In the genomic region with DNA sequence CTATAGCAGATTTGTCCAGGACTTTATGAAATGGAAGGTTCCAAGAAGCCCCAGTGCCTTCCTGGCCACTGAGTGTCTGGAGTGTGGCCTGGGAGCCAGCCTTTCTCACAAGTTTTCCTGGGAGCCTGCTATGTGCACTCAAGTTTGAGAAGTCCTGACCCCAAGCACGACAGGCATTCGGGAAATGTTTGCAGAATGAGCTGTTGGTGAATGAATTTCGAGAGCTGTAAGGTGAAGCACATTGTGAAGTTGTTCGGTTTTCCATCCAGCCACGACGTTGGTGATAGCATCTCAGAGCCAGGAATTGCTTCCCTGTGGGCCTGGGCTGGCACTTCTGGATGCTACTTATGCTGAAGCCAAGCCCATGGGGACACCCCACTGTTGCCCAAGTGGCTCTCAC, we compare ENCODE assay signal across 30 mouse cellular contexts.
DNase-seq lines count a peak whose midpoint lies in the region; ATAC-seq and TF ChIP-seq lines count a peak whose summit lies in the region.
"Had no signal": no experiment of that assay in that cellular context is flagged by ENCODE, and none has a peak within 500 bp of the region (broad histone marks: within the 10 kb centered on the region; RNA-seq: fewer than 3 reads in every experiment).

No protein-coding gene starts in this region.

- H3K4me2 ChIP-seq in lung, postnatal 0 days (replicated peaks; ENCODE audit: low read depth, low read length), result no peak overlapping the region
- H3K4me2 ChIP-seq: embryonic facial prominence, embryonic 12.5 days; heart, embryonic 11.5 days; hindbrain, embryonic 13.5 days; limb, embryonic 12.5 days; liver, embryonic 15.5 days had no signal

- no peaks in the 10 kb centered on the region for H3K27me3 ChIP-seq in lung, postnatal 0 days (replicated peaks; ENCODE audit: insufficient read depth, low read length)
- H3K27me3 ChIP-seq: embryonic facial prominence, embryonic 12.5 days; hindbrain, embryonic 13.5 days; limb, embryonic 12.5 days; liver, embryonic 15.5 days had no signal

- 28% methylated on average over 6 of the region's 6 CpGs for WGBS in lung, postnatal 0 days

- no peaks in the 10 kb centered on the region for H3K9me3 ChIP-seq in lung, postnatal 0 days (ENCODE audit: low read length)
- H3K9me3 ChIP-seq: embryonic facial prominence, embryonic 12.5 days; hindbrain, embryonic 13.5 days; limb, embryonic 12.5 days; liver, embryonic 15.5 days; midbrain, embryonic 10.5 days had no signal

- TF ChIP-seq CTCF in lung, postnatal 0 days (IDR thresholded peaks at IDR 0.05), result no peak

- H3K9ac ChIP-seq in lung, postnatal 0 days (replicated peaks; ENCODE audit: low read depth), result no peak overlapping the region
- H3K9ac ChIP-seq: embryonic facial prominence, embryonic 12.5 days; hindbrain, embryonic 13.5 days; limb, embryonic 12.5 days; liver, embryonic 15.5 days had no signal

- peaks cover 9% of the 10 kb centered on the region; the same call in 1 of the 2 replicates for H3K4me1 ChIP-seq in lung, postnatal 0 days (ENCODE audit: insufficient read depth, low read depth, low read length)
- H3K4me1 ChIP-seq: embryonic facial prominence, embryonic 12.5 days; hindbrain, embryonic 13.5 days had no signal

- peak; percentile 100 for TF ChIP-seq EP300 in lung, postnatal 0 days (IDR thresholded peaks at IDR 0.05)

- H3K4me3 ChIP-seq in lung, postnatal 0 days (ENCODE audit: low read depth, low read length), result no peak overlapping the region
- H3K4me3 ChIP-seq: embryonic facial prominence, embryonic 12.5 days; gastrocnemius, adult 2 months; hindbrain, embryonic 13.5 days; left cerebral cortex, adult 2 months; limb, embryonic 12.5 days; liver, embryonic 15.5 days; midbrain, embryonic 10.5 days had no signal

- no peaks in the 10 kb centered on the region for H3K36me3 ChIP-seq in lung, postnatal 0 days (ENCODE audit: insufficient read depth, low read length)
- H3K36me3 ChIP-seq: embryonic facial prominence, embryonic 12.5 days; hindbrain, embryonic 13.5 days; limb, embryonic 12.5 days; liver, embryonic 15.5 days; midbrain, embryonic 10.5 days had no signal

- peak; percentile 85 for ATAC-seq in lung, postnatal 0 days
- ATAC-seq in CD4-positive, CD25-positive, alpha-beta regulatory T cell, adult 4 months, result no peak
- ATAC-seq: forebrain, embryonic 16.5 days; midbrain, embryonic 16.5 days had no signal

- H3K27ac ChIP-seq in lung, postnatal 0 days (ENCODE audit: low read length), result peak overlapping the region; percentile 57; the same call in 1 of the 2 replicates
- H3K27ac ChIP-seq: embryonic facial prominence, embryonic 12.5 days; gastrocnemius, adult 2 months; hindbrain, embryonic 13.5 days; left cerebral cortex, adult 2 months; limb, embryonic 12.5 days; liver, embryonic 15.5 days; midbrain, embryonic 10.5 days had no signal

- peak; percentile 23 to 31 for DNase-seq in kidney, postnatal 36 days
- DNase-seq in kidney, postnatal 14 days, result no peak
- peak; percentile 84 to 85 for DNase-seq in lung, adult 18-20 months
- peak; percentile 88 for DNase-seq in lung, postnatal 0 days (ENCODE audit: low spot score)
- peak; percentile 51 to 80 for DNase-seq in lung, postnatal 4 days
- no peak for DNase-seq in left cerebral cortex, adult 11 months (ENCODE audit: low spot score)
- no peak for DNase-seq in testis, postnatal 14 days (ENCODE audit: low spot score)
- DNase-seq: adrenal gland, postnatal 10 days; B cell, adult 2 months; cerebellum, adult 8-10 months; cerebellum, postnatal 36 days; embryo, embryonic 11 days; gastrocnemius, adult 2 months; gastrocnemius, postnatal 36 days; heart, adult 18-20 months; heart, postnatal 36 days; kidney, adult 18-20 months; right cerebral cortex, postnatal 25 days; thymus, adult 2 months; thymus, postnatal 4 days had no signal

Comparison
In these comparisons a context has a peak if more than half of its experiments do, and no peak if none do; other contexts are left out.
1. DNase-seq: peak in kidney, postnatal 36 days (2 of 2), lung, adult 18-20 months (2 of 2), lung, postnatal 0 days (single experiment) and lung, postnatal 4 days (2 of 2); none in kidney, postnatal 14 days (single experiment), left cerebral cortex, adult 11 months (single experiment) and testis, postnatal 14 days (single experiment).